Mouse (Mus musculus) common myeloid progenitor, adult 5-6 weeks (primary cell): Measurements from ENCODE around the gene Nme1. TPM values are rescaled to one million over a fixed set of nuclear protein-coding genes. Genes with fewer than 3 reads are reported as not detected.
"Not testable (repeated sequence)": the region's sequence is repeated elsewhere in the genome, so short reads cannot be mapped to it uniquely, and the experiment has no call there.

ENCODE experiments used
- ATAC-seq: replicated peaks from 2 replicates; pipeline ENCODE4 v1.8.0; 2016; ENCODE audit warnings: low read depth, mild to moderate bottlenecking, moderate TSS enrichment, inconsistent platforms; ENCODE audit not compliant: poor library complexity, severe bottlenecking
- total RNA-seq: library from RNA; stranded (forward); fragments of 200-1000, 187-1606 nt; gene quantifications from 2 replicates; pipeline ENCODE4 v1.2.3, GENCODE M21; 2017

Nme1 gene
- total RNA-seq, 1 experiment from 2014 or later: 121 TPM

DNA sequence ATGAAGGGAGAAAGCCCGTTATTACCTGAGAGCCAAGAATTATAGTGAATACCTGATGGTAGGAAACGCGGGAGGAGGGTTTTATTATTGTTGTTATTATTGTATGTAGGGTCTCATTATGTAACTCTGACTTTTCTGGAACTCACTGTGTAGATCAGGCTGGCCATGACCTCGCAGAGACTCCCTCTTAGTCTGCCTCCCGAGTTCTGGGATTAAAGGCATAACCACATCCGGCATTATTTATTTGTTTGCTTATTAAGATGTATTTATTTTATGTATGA is 467 bp upstream of the Nme1 start:
- no peak for ATAC-seq

DNA sequence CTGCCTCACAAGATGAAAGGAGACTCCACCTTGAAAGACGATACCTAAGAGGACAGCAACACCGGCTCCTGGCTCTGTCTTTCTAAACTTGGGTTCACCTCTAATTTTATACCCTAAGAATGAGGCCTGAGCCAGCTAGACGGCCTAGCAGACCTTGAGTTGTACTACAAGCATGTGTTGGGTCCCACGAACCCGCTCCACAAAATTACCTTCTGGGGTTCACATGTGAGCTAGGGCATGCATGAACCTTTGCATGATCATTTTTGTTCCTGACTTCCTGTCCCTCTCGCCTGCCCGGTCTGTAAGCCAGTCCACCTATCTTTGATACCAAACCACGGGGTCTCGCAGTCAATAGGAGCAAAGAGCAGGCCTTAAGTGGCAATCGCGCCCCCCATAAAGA is 940 bp downstream of the Nme1 start:
- 0 out of 2 replicates have a peak, but pooled peaks have one; percentile 5 for ATAC-seq

DNA sequence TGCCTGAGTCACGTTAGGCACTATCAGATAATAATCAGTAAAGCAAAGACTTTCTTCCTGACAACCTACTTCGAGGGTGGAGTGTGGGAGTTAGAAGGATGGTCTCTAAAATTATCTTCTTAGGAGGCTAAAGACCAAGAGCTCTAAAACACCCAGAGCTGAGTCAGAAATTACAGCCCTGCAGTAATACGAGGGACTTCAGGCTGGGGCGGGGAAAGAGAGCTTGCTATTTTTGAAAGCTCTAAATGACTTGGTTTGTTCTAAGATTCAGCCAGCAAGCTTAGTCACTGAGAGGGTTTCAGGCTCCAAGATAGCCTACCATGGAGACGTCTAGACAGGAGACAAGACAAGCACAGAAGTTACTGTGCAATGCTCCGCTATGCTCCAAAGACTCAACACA is 2.9 kb downstream of the Nme1 start:
- ATAC-seq: no peak

DNA sequence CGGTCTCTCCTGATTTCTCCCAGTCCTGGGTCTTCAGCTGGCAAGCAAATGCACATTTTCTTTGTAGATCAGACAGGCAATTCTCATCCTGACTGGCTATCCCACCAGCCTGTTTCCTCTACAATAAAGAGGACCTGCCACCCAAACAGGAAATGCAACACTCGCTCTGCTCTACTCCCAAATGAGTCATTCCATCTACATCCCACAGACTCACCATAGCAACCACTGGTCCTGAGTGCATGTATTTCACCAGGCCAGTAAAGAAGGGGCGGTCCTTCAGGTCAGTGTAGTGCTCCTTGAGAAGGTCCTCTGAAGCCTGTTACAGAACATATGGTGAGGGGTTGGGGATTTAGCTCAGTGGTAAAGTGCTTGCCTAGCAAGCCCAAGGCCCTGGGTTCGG is 5.3 kb downstream of the Nme1 start:
- no peak for ATAC-seq

DNA sequence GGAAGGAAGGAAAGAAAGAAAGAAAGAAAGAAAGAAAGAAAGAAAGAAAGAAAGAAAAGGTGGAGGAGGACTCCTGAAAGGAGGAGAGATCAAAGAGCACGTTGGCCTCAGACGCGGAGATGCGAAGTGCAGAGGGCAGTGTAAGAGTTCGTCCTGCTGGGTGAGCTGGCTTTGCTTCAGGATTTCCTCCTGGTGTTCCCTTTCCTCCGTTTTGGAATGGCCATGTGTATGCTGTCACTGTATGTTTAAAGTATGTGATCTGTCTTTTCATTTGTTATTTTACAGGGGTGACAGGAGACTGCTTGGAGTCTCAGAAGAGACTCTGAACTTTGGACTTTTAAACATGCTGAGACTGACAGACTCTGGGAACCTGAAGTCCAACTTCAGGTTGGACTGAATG is 6.8 kb downstream of the Nme1 start:
- ATAC-seq: no peak

DNA sequence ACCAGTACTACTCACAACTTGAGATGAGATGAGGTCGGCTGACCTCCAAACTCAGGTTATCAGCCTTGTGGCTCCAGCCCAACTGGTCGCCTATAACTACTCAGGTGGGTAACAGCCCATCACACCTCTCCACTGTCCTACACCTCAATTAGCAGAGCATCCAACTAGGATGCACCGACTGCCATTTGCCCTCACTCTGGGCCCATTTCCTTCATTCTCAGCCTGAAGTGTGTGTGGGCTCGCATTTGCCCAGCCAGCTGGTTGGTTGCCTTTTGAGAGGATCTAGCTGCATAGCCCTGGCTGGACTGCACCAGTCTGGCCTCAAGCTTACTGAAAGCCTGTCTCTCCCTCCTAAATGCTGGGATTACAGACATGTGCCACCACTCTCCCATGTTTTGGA is 10.6 kb downstream of the Nme1 start:
- ATAC-seq: no peak

DNA sequence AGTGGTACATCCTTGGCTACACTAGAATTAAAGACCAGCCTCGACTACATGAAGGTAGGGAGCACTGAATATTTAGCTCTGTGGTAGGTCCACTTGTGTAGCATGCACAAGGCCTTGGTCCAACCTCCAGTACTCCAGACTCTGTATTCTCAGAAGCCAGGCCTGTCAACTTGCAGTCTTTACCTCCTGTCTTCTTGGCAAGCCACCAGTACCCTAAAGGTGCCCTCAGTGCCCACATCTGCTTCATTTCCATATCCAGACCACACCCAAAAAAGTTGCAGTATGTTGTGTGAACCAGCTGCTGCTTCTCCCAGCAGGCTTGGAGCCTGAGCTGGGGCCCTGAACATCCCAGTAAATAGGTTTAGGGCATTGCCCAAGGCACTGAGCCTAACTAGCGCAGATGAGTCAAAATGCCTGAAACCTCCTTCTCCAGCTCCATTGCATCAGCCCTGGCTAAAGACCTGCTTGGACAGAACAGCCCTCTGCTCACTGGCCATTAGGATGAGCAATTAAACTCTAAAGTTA is 11.2 kb downstream of the Nme1 start:
- ATAC-seq: no peak

DNA sequence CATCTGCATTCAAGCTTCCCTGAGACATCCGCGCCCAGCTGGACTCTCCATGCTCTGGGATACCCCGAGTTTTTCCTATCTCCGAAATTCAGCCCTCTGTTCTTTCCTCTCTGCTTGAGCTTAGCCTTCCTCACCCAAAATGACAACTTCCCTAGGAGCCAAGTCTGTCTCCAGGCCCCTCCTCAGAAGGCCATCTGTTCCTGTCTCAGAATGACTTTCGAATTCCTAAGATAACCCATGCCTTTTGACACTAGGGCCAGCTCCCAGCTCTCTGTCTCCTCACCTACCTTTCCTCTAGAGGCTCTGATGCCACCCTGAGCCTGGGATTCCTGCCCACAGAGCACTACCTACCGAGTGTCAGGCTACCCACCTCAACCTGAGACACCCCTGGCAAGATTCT is 12.2 kb downstream of the Nme1 start, which contains the start of gene Nme2:
Gene Nme2, minus strand, starts transcription at position 101 of the 400 bp plus-strand sequence.
- peak; percentile 36 for ATAC-seq

DNA sequence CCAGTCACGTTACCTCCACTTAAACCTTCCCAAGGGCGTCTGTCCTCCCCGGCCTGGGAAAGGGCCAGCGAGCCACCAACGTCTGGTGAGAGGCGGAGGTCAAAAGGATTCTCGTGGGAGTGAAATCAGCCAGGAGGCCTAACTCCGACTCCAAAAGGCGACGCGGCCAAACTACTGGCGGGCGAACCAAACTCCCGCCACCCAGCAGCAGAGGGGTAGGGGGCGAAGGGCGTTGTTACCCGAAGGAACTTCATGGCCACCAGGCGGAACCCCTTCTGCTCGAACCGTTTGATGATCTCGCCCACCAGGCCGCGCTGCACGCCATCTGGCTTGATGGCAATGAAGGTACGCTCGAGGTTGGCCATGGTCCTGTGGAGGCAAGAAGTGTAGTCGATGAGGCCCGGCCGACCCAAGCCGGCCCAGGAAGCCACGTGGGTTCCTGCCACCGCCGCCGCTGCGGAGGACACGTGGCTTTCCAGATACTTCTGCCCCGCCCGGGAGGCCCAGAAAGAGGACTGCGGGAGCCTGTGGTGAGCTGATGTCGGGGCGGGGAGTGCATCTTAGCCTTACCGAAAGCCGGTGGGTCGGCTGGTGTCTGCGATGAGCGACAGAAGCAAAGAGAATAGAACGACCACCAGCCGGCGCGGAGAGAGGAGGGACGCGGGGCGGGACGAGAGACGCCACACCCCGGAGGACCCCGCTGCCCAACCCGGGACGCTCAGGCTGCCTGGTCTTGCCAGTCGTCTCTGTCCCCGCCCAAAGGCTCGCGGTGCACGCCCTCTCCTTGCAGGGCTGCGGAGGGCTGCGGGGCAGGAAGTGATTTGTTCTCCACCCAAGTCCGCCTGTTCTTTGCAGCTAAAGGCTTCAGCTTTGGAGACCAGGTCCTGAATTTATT is 12.8 kb downstream of the Nme1 start:
- peak; percentile 97 for ATAC-seq

DNA sequence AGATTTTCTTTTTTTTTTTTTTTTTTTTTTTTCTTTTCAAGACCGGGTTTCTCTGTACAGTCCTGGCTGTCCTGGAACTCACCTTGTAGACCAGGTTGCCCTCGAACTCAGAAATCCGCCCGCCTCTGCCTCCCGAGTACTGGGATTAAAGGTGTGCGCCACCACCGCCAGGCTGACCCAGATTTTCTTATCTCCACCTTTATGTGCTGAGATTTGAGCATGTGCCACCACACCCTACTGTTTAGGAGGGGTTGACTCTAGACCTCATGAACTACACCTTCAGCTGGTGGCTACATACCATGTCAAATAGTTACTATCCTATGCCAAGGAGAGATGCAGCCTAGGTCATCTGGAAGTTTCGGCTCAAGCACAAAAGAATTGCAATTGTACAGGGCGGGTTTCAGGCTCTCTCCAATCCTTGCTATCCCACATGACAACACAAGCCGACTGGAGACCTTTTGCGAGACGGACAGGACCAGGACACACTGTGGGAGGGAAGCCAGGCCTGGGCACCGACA is 13.5 kb downstream of the Nme1 start:
- no peak for ATAC-seq

DNA sequence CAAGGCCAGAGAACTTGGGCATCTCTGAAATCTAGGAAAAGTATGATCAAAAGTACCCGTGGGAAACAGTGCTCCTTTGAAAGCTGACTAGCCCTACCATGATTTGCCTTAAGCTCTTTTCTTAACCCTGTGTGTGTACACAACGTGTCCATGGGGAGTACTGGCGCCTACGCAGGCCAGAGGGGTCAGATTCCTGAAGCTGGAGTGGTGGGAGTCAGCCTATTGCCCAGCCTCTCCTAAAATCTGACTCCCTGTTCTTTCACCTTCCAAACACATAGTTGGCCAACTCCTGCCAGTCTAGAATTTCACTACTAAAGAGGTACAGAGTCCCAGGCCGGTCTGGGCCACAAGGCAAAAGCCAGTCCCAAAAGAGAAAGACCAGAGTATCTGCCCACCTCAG is 15.9 kb downstream of the Nme1 start:
- no peak for ATAC-seq

DNA sequence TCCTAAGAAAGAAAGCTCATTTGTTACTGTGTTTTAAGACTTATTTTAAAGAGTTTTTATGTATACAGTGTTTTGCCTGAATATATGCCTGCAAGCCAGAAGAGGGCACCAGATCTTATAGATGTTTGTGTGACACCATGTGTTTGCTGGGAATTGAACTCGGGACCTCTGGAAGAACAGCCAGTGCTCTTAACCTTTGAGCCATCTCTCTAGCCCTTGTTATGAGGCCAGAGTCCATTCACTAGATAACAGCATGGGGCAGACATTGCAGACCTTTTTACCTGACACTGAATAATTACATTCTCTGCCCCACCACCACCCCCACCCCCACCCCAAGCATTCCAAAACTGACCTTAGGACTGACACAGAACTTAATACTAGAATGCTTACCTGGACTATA is 18.3 kb downstream of the Nme1 start:
- ATAC-seq: no peak

DNA sequence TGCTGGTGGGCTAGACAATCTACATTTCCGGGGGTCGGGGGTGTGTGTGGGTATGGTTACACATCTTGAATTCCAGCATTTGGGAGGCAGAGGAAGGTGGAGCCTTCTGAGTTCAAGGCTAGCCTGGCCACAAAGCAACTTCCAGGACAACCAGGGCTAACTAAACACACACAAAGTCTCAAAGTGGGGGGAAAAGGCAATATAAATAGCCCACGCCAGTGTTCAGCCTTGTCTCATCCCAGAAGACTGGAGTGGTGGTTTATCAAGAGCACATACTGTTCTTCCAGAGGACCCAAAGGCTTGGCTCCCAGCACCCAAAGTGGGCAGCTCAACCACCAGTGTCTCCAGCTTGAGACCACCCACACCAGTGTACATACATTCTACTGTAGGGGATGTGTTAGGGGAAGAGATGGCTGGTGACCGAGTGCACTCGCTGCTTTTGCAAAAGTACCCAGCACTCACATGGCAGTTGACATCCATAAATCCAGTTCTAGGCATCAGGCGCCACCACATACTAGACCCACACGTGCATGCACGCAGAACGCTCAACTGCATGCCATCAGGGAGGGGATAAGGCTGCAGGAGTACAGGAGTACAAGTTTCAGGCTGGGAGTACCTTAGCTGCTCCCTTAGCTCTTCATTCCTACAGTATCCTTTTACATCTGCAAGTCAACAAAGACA is 19.3 kb downstream of the Nme1 start:
- ATAC-seq: no peak

DNA sequence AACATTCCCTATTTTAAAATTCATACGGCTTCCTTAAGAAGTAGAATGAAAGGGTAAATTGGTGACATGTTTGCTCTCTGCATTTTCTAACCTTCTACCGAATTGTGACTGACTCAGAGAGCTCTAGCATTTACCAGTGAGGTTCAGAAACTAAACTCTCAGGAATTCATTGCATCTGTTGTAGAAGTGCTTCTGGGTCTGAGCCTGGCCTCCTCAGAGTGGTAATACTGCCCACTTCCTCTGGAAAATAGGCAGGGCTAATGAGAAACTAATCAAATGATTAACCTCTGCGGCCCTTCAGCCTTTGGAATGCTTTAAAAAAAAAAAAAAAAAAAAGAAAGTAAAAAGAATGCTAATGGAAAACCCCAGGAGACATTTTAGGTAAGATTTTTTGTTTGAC is 23.3 kb downstream of the Nme1 start:
- ATAC-seq: no peak

DNA sequence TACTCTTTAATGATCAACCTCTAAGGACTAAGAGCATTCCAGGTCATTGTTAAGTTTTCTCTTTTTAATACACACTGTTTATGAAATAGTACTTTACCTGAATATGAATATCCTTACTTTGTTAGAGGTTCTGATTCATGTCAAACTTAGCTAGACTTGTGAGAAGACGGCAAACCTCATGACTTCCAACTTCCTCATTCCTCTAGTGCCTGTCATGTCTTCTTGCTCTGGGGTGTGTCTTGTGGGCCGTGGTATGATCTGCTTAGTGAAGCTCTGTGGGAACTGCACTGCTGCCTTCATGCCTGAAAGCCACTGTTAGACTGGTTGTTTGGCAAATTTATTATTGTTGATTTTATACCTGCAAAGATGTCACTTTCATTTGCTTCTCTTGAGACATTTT is 27.4 kb downstream of the Nme1 start:
- peak; percentile 95 for ATAC-seq

DNA sequence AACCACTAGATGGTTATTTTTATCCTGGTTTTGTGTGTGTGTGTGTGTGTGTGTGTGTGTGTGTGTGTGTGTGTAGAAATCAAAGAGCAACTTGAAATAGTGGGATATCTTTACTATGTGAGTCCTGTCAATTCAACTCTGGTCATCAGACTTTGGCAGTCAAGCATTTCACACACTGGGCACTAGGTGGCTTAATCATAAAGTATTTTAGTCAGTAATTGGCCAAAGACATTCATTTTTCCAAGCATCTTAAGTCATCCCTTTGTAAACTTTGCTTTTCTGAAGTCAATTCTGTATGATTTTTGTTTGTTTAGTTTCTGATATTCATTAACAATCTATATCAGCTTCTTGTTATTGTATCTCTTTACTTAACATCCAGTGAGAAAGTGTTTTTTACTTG is 39.2 kb downstream of the Nme1 start:
- no peak for ATAC-seq

DNA sequence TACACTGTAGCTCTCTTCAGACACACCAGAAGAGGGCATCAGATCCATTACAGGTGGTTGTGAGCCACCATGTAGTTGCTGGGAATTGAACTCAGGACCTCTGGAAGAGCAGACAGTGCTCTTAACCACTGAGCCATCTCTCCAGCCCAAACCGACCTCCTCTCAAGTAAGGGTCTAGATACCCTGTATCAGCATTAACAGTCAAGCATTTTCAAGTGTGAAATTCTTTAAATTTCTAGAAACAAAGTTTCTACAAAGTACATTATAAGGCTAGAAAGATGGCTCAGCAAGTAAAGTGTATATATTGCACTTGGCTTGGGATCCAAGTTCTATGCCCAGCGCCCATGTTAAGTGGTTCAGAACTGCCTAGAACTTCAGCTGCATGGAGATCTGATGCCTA is 53.3 kb downstream of the Nme1 start:
- ATAC-seq: not testable (repeated sequence)

DNA sequence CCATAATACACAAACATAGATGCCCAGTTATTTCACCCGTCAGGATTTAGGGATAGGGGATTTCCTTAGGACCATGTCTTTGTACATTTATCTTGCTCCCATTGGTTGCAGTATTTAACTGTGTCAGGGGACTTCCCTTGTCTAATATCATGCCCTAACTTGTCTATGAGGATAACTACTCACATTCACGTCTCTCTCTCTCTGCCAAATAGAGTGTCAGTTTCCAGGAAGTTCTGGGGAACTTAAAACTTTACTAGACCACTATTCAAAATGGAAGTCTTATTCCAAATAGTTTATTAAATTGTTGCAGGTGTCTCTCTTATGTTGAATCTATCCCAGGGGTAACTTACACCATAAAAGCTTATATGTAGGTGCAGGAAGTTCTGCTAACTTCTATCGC is 56.7 kb downstream of the Nme1 start:
- ATAC-seq: no peak

DNA sequence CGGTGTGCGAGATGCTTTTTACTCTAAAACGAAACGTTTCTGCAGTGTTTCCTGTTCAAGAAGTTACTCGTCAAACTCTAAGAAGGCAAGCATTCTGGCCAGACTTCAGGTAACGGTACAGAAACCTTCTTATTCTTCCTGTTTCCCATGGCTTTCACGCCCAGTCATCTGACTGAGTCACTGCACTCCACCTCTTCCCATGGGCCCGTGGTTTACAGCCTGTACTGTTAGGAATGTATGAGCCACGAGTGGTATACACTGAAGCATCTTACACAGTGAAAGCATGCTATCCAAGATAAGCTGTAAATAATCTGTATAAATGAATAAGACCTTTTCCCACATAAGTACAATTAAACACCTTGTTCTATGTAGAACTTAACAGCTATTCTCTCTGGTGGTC is 59.5 kb downstream of the Nme1 start:
- no peak for ATAC-seq

DNA sequence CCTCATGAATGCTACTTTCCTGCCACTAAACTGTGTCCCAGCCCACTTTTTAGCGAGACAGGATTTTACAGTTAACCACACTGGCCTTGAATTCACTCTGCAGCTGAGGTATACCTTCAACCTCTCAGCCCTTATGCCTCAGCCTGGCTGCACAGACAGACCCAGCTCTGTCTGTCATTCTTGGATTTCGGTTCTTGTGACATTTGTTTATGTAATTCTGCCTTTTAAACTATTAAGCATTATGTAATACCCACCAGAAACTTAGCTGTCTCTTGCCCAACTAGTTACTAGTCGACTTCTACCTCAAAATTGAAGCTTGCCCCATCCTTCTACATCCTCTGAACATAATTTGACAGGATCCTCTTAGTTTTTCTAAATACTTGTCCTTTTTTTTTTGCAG is 60.5 kb downstream of the Nme1 start:
- ATAC-seq: no peak
